In the genomic region with DNA sequence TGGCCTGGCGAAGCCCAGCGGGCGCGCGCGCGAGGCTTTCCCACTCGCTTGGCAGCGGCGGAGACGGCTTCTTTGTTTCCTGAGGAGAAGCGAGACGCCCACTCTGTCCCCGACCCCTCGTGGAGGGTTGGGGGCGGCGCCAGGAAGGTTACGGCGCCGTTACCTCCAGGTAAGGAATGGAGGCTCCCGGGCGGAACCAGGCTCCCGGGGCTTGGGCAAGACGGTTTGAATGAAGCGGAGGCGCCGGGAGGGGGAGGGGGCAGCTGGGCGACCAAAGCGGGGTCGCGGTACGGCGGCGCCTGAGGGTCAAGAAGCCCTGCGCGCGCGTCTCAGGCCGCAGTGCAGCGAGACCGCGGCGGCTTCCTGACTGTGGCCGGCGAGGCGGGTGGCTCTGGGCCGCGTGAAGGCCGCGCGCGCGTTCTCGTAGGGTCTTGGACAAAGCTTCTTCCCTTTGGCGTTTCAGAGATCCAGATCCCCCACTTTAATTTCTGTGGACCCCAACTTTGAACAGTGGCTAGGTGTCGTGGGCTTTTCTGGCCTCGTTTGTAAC, we compare ENCODE assay signal across 8 mouse cellular contexts. TPM values are rescaled to one million over a fixed set of nuclear protein-coding genes. Genes with fewer than 3 reads are reported as not detected.
A peak's percentile ranks its signal among the peaks of the same experiment; 100 is the strongest.
DNase-seq lines count a peak whose midpoint lies in the region; ATAC-seq and TF ChIP-seq lines count a peak whose summit lies in the region.

No protein-coding gene starts in this region.

- 0 out of 2 replicates have a peak, but pooled peaks cover 2% of the 10 kb centered on the region for H3K4me1 ChIP-seq in embryonic fibroblast, embryonic 13.5 days (ENCODE audit: control insufficient read depth, insufficient read depth, low read length)
- peaks cover 8% of the 10 kb centered on the region; the same call in 1 of the 2 replicates for H3K4me1 ChIP-seq in heart, embryonic 11.5 days (ENCODE audit: control insufficient read depth, insufficient read depth, low read length)
- peaks cover 14% of the 10 kb centered on the region for H3K4me1 ChIP-seq in kidney, embryonic 16.5 days (ENCODE audit: insufficient read depth, low read length)
- H3K4me1 ChIP-seq in midbrain, postnatal 0 days (ENCODE audit: insufficient read depth, low read length): peaks cover 11% of the 10 kb centered on the region

- H3K27me3 ChIP-seq in heart, embryonic 11.5 days (ENCODE audit: control insufficient read depth, insufficient read depth, low read length): no peaks in the 10 kb centered on the region
- H3K27me3 ChIP-seq in kidney, embryonic 16.5 days (ENCODE audit: insufficient read depth, low read length): no peaks in the 10 kb centered on the region
- H3K27me3 ChIP-seq in midbrain, postnatal 0 days (ENCODE audit: insufficient read depth, low read length): no peaks in the 10 kb centered on the region

- peak overlapping the region; percentile 75 for H3K4me3 ChIP-seq in embryonic fibroblast, embryonic 13.5 days (ENCODE audit: insufficient read depth, low read length)
- peak overlapping the region; percentile 72 for H3K4me3 ChIP-seq in heart, embryonic 11.5 days (ENCODE audit: low read depth, low read length)
- peak overlapping the region; percentile 90 for H3K4me3 ChIP-seq in kidney, embryonic 16.5 days (ENCODE audit: low read length)
- H3K4me3 ChIP-seq in midbrain, postnatal 0 days (ENCODE audit: low read depth, low read length): peak overlapping the region; percentile 68

- peak overlapping the region; percentile 89 for H3K27ac ChIP-seq in embryonic fibroblast, embryonic 13.5 days (ENCODE audit: insufficient read depth, low read length)
- H3K27ac ChIP-seq in heart, embryonic 11.5 days (ENCODE audit: low read depth, low read length): peak overlapping the region; percentile 97
- H3K27ac ChIP-seq in kidney, embryonic 16.5 days (ENCODE audit: low read length): peak overlapping the region; percentile 98
- peak overlapping the region; percentile 96 for H3K27ac ChIP-seq in midbrain, postnatal 0 days (ENCODE audit: low read depth, low read length)

- WGBS in heart, embryonic 11.5 days (ENCODE audit: insufficient replicate concordance): under 1% methylated on average over 56 of the region's 57 CpGs
- under 1% methylated on average over 56 of the region's 57 CpGs for WGBS in kidney, embryonic 16.5 days
- under 1% methylated on average over 54 of the region's 57 CpGs for WGBS in midbrain, postnatal 0 days

- H3K36me3 ChIP-seq in heart, embryonic 11.5 days (ENCODE audit: control insufficient read depth, insufficient read depth, low read length): no peaks in the 10 kb centered on the region
- no peaks in the 10 kb centered on the region for H3K36me3 ChIP-seq in kidney, embryonic 16.5 days (ENCODE audit: insufficient read depth, low read length)
- no peaks in the 10 kb centered on the region for H3K36me3 ChIP-seq in midbrain, postnatal 0 days (ENCODE audit: insufficient read depth, low read length)

- H3K9ac ChIP-seq in heart, embryonic 11.5 days (ENCODE audit: low read depth, low read length): peak overlapping the region; percentile 90
- peak overlapping the region; percentile 95 for H3K9ac ChIP-seq in kidney, embryonic 16.5 days (replicated peaks; ENCODE audit: low read length)
- H3K9ac ChIP-seq in midbrain, postnatal 0 days (replicated peaks; ENCODE audit: low read length, poor library complexity, severe bottlenecking): peak overlapping the region; percentile 87

- no peak for TF ChIP-seq CTCF in embryonic fibroblast, embryonic 13.5 days (IDR thresholded peaks at IDR 0.05; ENCODE audit: borderline replicate concordance, insufficient read depth, low read length)
- TF ChIP-seq CTCF in midbrain, postnatal 0 days (IDR thresholded peaks at IDR 0.05): no peak

- H3K9me3 ChIP-seq in heart, embryonic 11.5 days (replicated peaks; ENCODE audit: control insufficient read depth, low read length): no peaks in the 10 kb centered on the region
- no peaks in the 10 kb centered on the region for H3K9me3 ChIP-seq in kidney, embryonic 16.5 days (ENCODE audit: low read length)
- H3K9me3 ChIP-seq in midbrain, postnatal 0 days (ENCODE audit: low read length): no peaks in the 10 kb centered on the region

- DNase-seq in thymus, adult 18-20 months: peak; percentile 81 to 86
- DNase-seq in thymus, postnatal 0 days (ENCODE audit: low spot score): no peak
- peak; percentile 84 for DNase-seq in liver
- peak; percentile 91 for DNase-seq in midbrain, postnatal 0 days (ENCODE audit: low spot score)
- peak; percentile 72 to 82 for DNase-seq in spleen, postnatal 14 days (ENCODE audit: low spot score in 2 of 2)

- ATAC-seq in heart, embryonic 11.5 days (replicated peaks; ENCODE audit: insufficient number of reproducible peaks, low FRiP score, low TSS enrichment): peak; percentile 84
- peak; percentile 89 for ATAC-seq in kidney, embryonic 16.5 days (ENCODE audit: low FRiP score, low TSS enrichment)
- ATAC-seq in midbrain, postnatal 0 days (ENCODE audit: low FRiP score): peak; percentile 77

- peak overlapping the region; percentile 86 for H3K4me2 ChIP-seq in heart, embryonic 11.5 days
- peak overlapping the region; percentile 67 for H3K4me2 ChIP-seq in kidney, embryonic 16.5 days (replicated peaks; ENCODE audit: low read depth, low read length)
- H3K4me2 ChIP-seq in midbrain, postnatal 0 days (ENCODE audit: low read depth, low read length, poor library complexity, severe bottlenecking): peak overlapping the region; percentile 70

- peak; percentile 47; the same call in 1 of the 2 replicates for TF ChIP-seq POLR2A in embryonic fibroblast, embryonic 13.5 days (IDR thresholded peaks at IDR 0.05; ENCODE audit: low read depth, low read length)

RNA-seq across cellular contexts. Expression of a gene that starts 0.3 kb away (rescaled TPM):
- 62.3 and 71.5 TPM in 2 replicates for polyA plus RNA-seq in thymus, postnatal 0 days (2015; fragmentation: Nextera tagmentation; extraction: Ambion mirVana)
- polyA plus RNA-seq in embryonic fibroblast, embryonic 13.5 days (2011; ENCODE audit: insufficient read length, low read depth, missing spikeins): 73.5 and 81.7 TPM in 2 replicates
- 77.4 and 78.7 TPM in 2 replicates for polyA plus RNA-seq in heart, embryonic 11.5 days (2014; fragmentation: Nextera tagmentation; extraction: Ambion mirVana)
- 91.2 and 104 TPM in 2 replicates for polyA plus RNA-seq in kidney, embryonic 16.5 days (2015; fragmentation: Nextera tagmentation; extraction: Ambion mirVana)
- total RNA-seq in midbrain, postnatal 0 days (2014; rRNA removed): 173 and 195 TPM in 2 replicates
- 80.8 and 84.9 TPM in 2 replicates for polyA plus RNA-seq in midbrain, postnatal 0 days (2015; fragmentation: Nextera tagmentation; extraction: Ambion mirVana)

RNA-seq across cellular contexts. Expression of a gene that starts 23.7 kb away (rescaled TPM):
- polyA plus RNA-seq in thymus, postnatal 0 days (2015; fragmentation: Nextera tagmentation; extraction: Ambion mirVana): 26.8 and 27.2 TPM in 2 replicates
- polyA plus RNA-seq in embryonic fibroblast, embryonic 13.5 days (2011; ENCODE audit: insufficient read length, low read depth, missing spikeins): 7.2 and 7.4 TPM in 2 replicates
- 10.9 and 11.8 TPM in 2 replicates for polyA plus RNA-seq in heart, embryonic 11.5 days (2014; fragmentation: Nextera tagmentation; extraction: Ambion mirVana)
- 40.1 and 43.8 TPM in 2 replicates for polyA plus RNA-seq in kidney, embryonic 16.5 days (2015; fragmentation: Nextera tagmentation; extraction: Ambion mirVana)
- total RNA-seq in midbrain, postnatal 0 days (2014; rRNA removed): 19.1 and 21.7 TPM in 2 replicates
- 17.0 and 19.5 TPM in 2 replicates for polyA plus RNA-seq in midbrain, postnatal 0 days (2015; fragmentation: Nextera tagmentation; extraction: Ambion mirVana)

RNA-seq across cellular contexts. Expression of a gene that starts 23.8 kb away (rescaled TPM):
- 28.8 and 30.9 TPM in 2 replicates for polyA plus RNA-seq in thymus, postnatal 0 days (2015; fragmentation: Nextera tagmentation; extraction: Ambion mirVana)
- 29.1 and 31.6 TPM in 2 replicates for polyA plus RNA-seq in embryonic fibroblast, embryonic 13.5 days (2011; ENCODE audit: insufficient read length, low read depth, missing spikeins)
- polyA plus RNA-seq in heart, embryonic 11.5 days (2014; fragmentation: Nextera tagmentation; extraction: Ambion mirVana): 29.5 and 34.0 TPM in 2 replicates
- 29.3 and 30.7 TPM in 2 replicates for polyA plus RNA-seq in kidney, embryonic 16.5 days (2015; fragmentation: Nextera tagmentation; extraction: Ambion mirVana)
- total RNA-seq in midbrain, postnatal 0 days (2014; rRNA removed): 74.6 and 85.9 TPM in 2 replicates
- polyA plus RNA-seq in midbrain, postnatal 0 days (2015; fragmentation: Nextera tagmentation; extraction: Ambion mirVana): 61.8 and 62.1 TPM in 2 replicates
